Mouse (Mus musculus) cerebellum, postnatal 36 days (tissue): Measurements from ENCODE around the gene Scgb1b3.

ENCODE experiments used
- DNase-seq, 2 experiments: peaks; one replicate each; pipeline ENCODE4 v3.0.0; 2021 to 2022; ENCODE audit warnings: mixed read lengths in 2 of 2

Gene Scgb1b3

GRCm38 (mm10) chr7:31375292-31375691 lies at the start of gene Scgb1b3:
Scgb1b3 (plus strand) TSS chr7:31375592.
- DNase-seq: no peak

GRCm38 (mm10) chr7:31362022-31362560 lies 13.3 kb upstream of the Scgb1b3 start, which contains the start of gene Scgb2b3:
Scgb2b3 (minus strand) TSS chr7:31362072.
- no peak for DNase-seq
